Mouse (Mus musculus) liver, postnatal 0 days (tissue): ENCODE measurements around the gene Bpgm.

Experiments used
- CTCF ChIP-seq: sonication (generic); IDR thresholded peaks from 2 replicates; pipeline ENCODE4 v1.5.1; 2016; ENCODE audit warnings: antibody characterized with exemption, low read depth
- EP300 ChIP-seq: IDR thresholded peaks from 2 replicates; pipeline ENCODE4 v1.6.1; 2016; ENCODE audit warnings: antibody characterized with exemption, low read depth, mild to moderate bottlenecking

DNA sequence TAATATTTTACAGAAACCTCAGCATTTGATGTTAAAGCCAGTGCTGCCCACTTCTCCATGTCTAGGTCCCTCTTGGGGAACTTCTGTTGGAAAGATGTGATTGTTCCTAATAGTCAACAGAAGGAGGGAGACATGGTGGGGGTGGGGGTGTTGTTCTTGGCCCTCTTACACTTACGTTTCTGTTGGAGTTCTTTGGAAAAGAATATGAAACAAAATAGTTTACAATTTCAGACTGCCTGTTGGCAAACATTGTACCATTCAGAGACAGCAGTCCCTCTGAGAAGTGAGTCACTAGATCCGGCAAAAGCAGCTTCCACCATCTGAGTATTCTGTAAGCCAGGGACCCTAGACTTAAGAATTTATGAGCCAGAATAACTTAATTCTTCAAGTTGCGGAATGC, 54.0 kb downstream of the Bpgm start:
- TF ChIP-seq CTCF, result no peak
- no peak for TF ChIP-seq EP300
